Mouse (Mus musculus): ENCODE measurements around the gene CN725425. TPM values are rescaled to one million over a fixed set of nuclear protein-coding genes. Genes with fewer than 3 reads are reported as not detected.

CN725425 gene
- polyA plus RNA-seq, 1 experiment from 2014 or later: not detected

GRCm38 (mm10) chr15:91179911-91180622 lies 19.2 kb upstream of the CN725425 start:
- Histone ChIP-seq H3K36me3 (no peaks in the 10 kb centered on the region), H3K9ac (no peak overlapping the region), H3K4me1 (replicated peaks) (0 out of 2 replicates have a peak, but pooled peaks cover 10% of the 10 kb centered on the region), H3K4me3 (no peak overlapping the region), H3K27me3 (no peaks in the 10 kb centered on the region), H3K27ac (replicated peaks) (no peak overlapping the region), H3K9me3 (no peaks in the 10 kb centered on the region), H3K4me2 (no peak overlapping the region)
- 57% methylated on average over 15 of the region's 15 CpGs for WGBS
- ATAC-seq (ENCODE audit: low read depth): no peak

- H3K27me3 ChIP-seq: no peaks in the 10 kb centered on the region
- 75% methylated on average over 6 of the region's 6 CpGs for WGBS
- peaks cover 25% of the 10 kb centered on the region for H3K4me1 ChIP-seq (replicated peaks)
- ATAC-seq (ENCODE audit: low read depth): no peak
- no peak overlapping the region for H3K9ac ChIP-seq
- no peak overlapping the region for H3K4me2 ChIP-seq
- H3K9me3 ChIP-seq: no peaks in the 10 kb centered on the region
- H3K36me3 ChIP-seq: no peaks in the 10 kb centered on the region
- H3K27ac ChIP-seq (replicated peaks): no peak overlapping the region
- H3K4me3 ChIP-seq: no peak overlapping the region
Measured at GRCm38 (mm10) chr15:91186358-91186757, 12.9 kb upstream of the CN725425 start.

- H3K4me3 ChIP-seq: peak overlapping the region; percentile 53
- no peaks in the 10 kb centered on the region for H3K27me3 ChIP-seq
- H3K4me1 ChIP-seq (replicated peaks): peaks cover 25% of the 10 kb centered on the region
- H3K27ac ChIP-seq (replicated peaks): 0 out of 2 replicates have a peak overlapping the region, but pooled peaks have one; percentile 86
- H3K4me2 ChIP-seq: peak overlapping the region; percentile 65
- no peak for ATAC-seq (ENCODE audit: low read depth)
- no peaks in the 10 kb centered on the region for H3K9me3 ChIP-seq
- H3K36me3 ChIP-seq: no peaks in the 10 kb centered on the region
- H3K9ac ChIP-seq: peak overlapping the region; percentile 72
- WGBS: 12% methylated on average over 4 of the region's 4 CpGs
Measured at GRCm38 (mm10) chr15:91190026-91190425, 9.3 kb upstream of the CN725425 start.

GRCm38 (mm10) chr15:91190519-91191207 lies 8.6 kb upstream of the CN725425 start:
- Histone ChIP-seq H3K27ac (replicated peaks) (peak overlapping the region; percentile 86), H3K9me3 (no peaks in the 10 kb centered on the region), H3K4me1 (replicated peaks) (peaks cover 25% of the 10 kb centered on the region), H3K9ac (peak overlapping the region; percentile 72), H3K27me3 (no peaks in the 10 kb centered on the region), H3K36me3 (no peaks in the 10 kb centered on the region), H3K4me2 (peak overlapping the region; percentile 65), H3K4me3 (peak overlapping the region; percentile 53)
- WGBS: 38% methylated on average over 17 of the region's 17 CpGs
- ATAC-seq (ENCODE audit: low read depth): no peak

GRCm38 (mm10) chr15:91191412-91192222 lies 7.7 kb upstream of the CN725425 start, which contains the start of gene Abcd2:
TSS of gene Abcd2 (minus strand) at chr15:91191799.
- Histone ChIP-seq H3K9ac (peak within 1 kb of the TSS; percentile 72), H3K36me3 (no peaks in the 10 kb centered on the region), H3K4me3 (peak within 1 kb of the TSS; percentile 53), H3K27me3 (no peaks in the 10 kb centered on the region), H3K9me3 (no peaks in the 10 kb centered on the region), H3K4me2 (peak within 1 kb of the TSS; percentile 65), H3K4me1 (replicated peaks) (peaks cover 25% of the 10 kb centered on the region), H3K27ac (replicated peaks) (peak within 1 kb of the TSS; percentile 86)
- ATAC-seq (ENCODE audit: low read depth): peak; percentile 97
- 1% methylated on average over 22 of the region's 22 CpGs for WGBS

- no peaks in the 10 kb centered on the region for H3K36me3 ChIP-seq
- H3K27me3 ChIP-seq: no peaks in the 10 kb centered on the region
- H3K4me2 ChIP-seq: peak overlapping the region; percentile 65
- H3K27ac ChIP-seq (replicated peaks): peak overlapping the region; percentile 86
- peaks cover 25% of the 10 kb centered on the region for H3K4me1 ChIP-seq (replicated peaks)
- H3K9ac ChIP-seq: peak overlapping the region; percentile 72
- 14% methylated on average over 7 of the region's 7 CpGs for WGBS
- peak overlapping the region; percentile 53 for H3K4me3 ChIP-seq
- ATAC-seq (ENCODE audit: low read depth): peak; percentile 78
- no peaks in the 10 kb centered on the region for H3K9me3 ChIP-seq
Measured at GRCm38 (mm10) chr15:91192223-91192598, 7.1 kb upstream of the CN725425 start.

GRCm38 (mm10) chr15:91200833-91201232 lies 1.5 kb downstream of the CN725425 start:
- Histone ChIP-seq H3K9ac (no peak overlapping the region), H3K4me1 (replicated peaks) (no peaks in the 10 kb centered on the region), H3K27me3 (no peaks in the 10 kb centered on the region), H3K4me2 (no peak overlapping the region), H3K36me3 (no peaks in the 10 kb centered on the region), H3K4me3 (no peak overlapping the region), H3K9me3 (no peaks in the 10 kb centered on the region), H3K27ac (replicated peaks) (no peak overlapping the region)
- ATAC-seq (ENCODE audit: low read depth): no peak
- 94% methylated on average over 1 of the region's 1 CpGs for WGBS

- Histone ChIP-seq H3K9ac (no peak overlapping the region), H3K27ac (replicated peaks) (no peak overlapping the region), H3K4me3 (no peak overlapping the region), H3K4me1 (replicated peaks) (no peaks in the 10 kb centered on the region), H3K9me3 (no peaks in the 10 kb centered on the region), H3K27me3 (no peaks in the 10 kb centered on the region), H3K4me2 (no peak overlapping the region), H3K36me3 (no peaks in the 10 kb centered on the region)
- no peak for ATAC-seq (ENCODE audit: low read depth)
- 89% methylated on average over 1 of the region's 1 CpGs for WGBS
Measured at GRCm38 (mm10) chr15:91202486-91202885, 3.2 kb downstream of the CN725425 start.

- 80% methylated on average over 3 of the region's 3 CpGs for WGBS
- H3K9ac ChIP-seq: no peak overlapping the region
- ATAC-seq (ENCODE audit: low read depth): no peak
- no peak overlapping the region for H3K4me3 ChIP-seq
- no peak overlapping the region for H3K4me2 ChIP-seq
- H3K36me3 ChIP-seq: no peaks in the 10 kb centered on the region
- H3K27ac ChIP-seq (replicated peaks): no peak overlapping the region
- H3K27me3 ChIP-seq: no peaks in the 10 kb centered on the region
- H3K9me3 ChIP-seq: no peaks in the 10 kb centered on the region
- no peaks in the 10 kb centered on the region for H3K4me1 ChIP-seq (replicated peaks)
Measured at GRCm38 (mm10) chr15:91203521-91203920, 4.2 kb downstream of the CN725425 start.

GRCm38 (mm10) chr15:91206518-91206917 lies 7.2 kb downstream of the CN725425 start:
- no peaks in the 10 kb centered on the region for H3K9me3 ChIP-seq
- H3K4me2 ChIP-seq: no peak overlapping the region
- H3K9ac ChIP-seq: no peak overlapping the region
- ATAC-seq (ENCODE audit: low read depth): no peak
- no peaks in the 10 kb centered on the region for H3K27me3 ChIP-seq
- H3K4me3 ChIP-seq: no peak overlapping the region
- no peaks in the 10 kb centered on the region for H3K4me1 ChIP-seq (replicated peaks)
- no peaks in the 10 kb centered on the region for H3K36me3 ChIP-seq
- no peak overlapping the region for H3K27ac ChIP-seq (replicated peaks)
- WGBS: 96% methylated on average over 5 of the region's 5 CpGs

GRCm38 (mm10) chr15:91237294-91237693 lies 38.0 kb downstream of the CN725425 start:
- no peak overlapping the region for H3K9ac ChIP-seq
- 86% methylated on average over 5 of the region's 5 CpGs for WGBS
- no peaks in the 10 kb centered on the region for H3K4me1 ChIP-seq (replicated peaks)
- H3K4me2 ChIP-seq: no peak overlapping the region
- no peak for ATAC-seq (ENCODE audit: low read depth)
- no peaks in the 10 kb centered on the region for H3K9me3 ChIP-seq
- no peaks in the 10 kb centered on the region for H3K27me3 ChIP-seq
- no peaks in the 10 kb centered on the region for H3K36me3 ChIP-seq
- H3K27ac ChIP-seq (replicated peaks): no peak overlapping the region
- H3K4me3 ChIP-seq: no peak overlapping the region
